ENCODE assay signal across 8 mouse cellular contexts in genomic region chr2:160646144-160646844, GRCm38 (mm10). TPM values are rescaled to one million over a fixed set of nuclear protein-coding genes. Genes with fewer than 3 reads are reported as not detected.
A peak's percentile ranks its signal among the peaks of the same experiment; 100 is the strongest.
DNase-seq lines count a peak whose midpoint lies in the region; ATAC-seq and TF ChIP-seq lines count a peak whose summit lies in the region.

No protein-coding gene starts in this region.

- H3K4me1 ChIP-seq in embryonic facial prominence, embryonic 11.5 days (ENCODE audit: control insufficient read depth, insufficient read depth, low read length), result no peaks in the 10 kb centered on the region
- peaks cover 17% of the 10 kb centered on the region for H3K4me1 ChIP-seq in heart, embryonic 12.5 days (replicated peaks)
- H3K4me1 ChIP-seq in kidney, embryonic 16.5 days (ENCODE audit: insufficient read depth, low read length), result peaks cover 24% of the 10 kb centered on the region
- H3K4me1 ChIP-seq in liver, embryonic 16.5 days (ENCODE audit: control insufficient read depth, low read depth, low read length), result peaks cover 21% of the 10 kb centered on the region
- peaks cover 18% of the 10 kb centered on the region for H3K4me1 ChIP-seq in neural tube, embryonic 12.5 days
- peaks cover 7% of the 10 kb centered on the region for H3K4me1 ChIP-seq in testis, adult 2 months (ENCODE audit: control insufficient read depth, insufficient read depth, low read length)

- no peaks in the 10 kb centered on the region for H3K9me3 ChIP-seq in embryonic facial prominence, embryonic 11.5 days (replicated peaks; ENCODE audit: control insufficient read depth, low read length)
- no peaks in the 10 kb centered on the region for H3K9me3 ChIP-seq in heart, embryonic 12.5 days (replicated peaks)
- no peaks in the 10 kb centered on the region for H3K9me3 ChIP-seq in kidney, embryonic 16.5 days (ENCODE audit: low read length)
- no peaks in the 10 kb centered on the region for H3K9me3 ChIP-seq in liver, embryonic 16.5 days (replicated peaks; ENCODE audit: control insufficient read depth, low read length)
- no peaks in the 10 kb centered on the region for H3K9me3 ChIP-seq in neural tube, embryonic 12.5 days

- H3K9ac ChIP-seq in embryonic facial prominence, embryonic 11.5 days (replicated peaks; ENCODE audit: low read length), result peak overlapping the region; percentile 100
- peak overlapping the region; percentile 97 for H3K9ac ChIP-seq in heart, embryonic 12.5 days
- peak overlapping the region; percentile 98 for H3K9ac ChIP-seq in kidney, embryonic 16.5 days (replicated peaks; ENCODE audit: low read length)
- peak overlapping the region; percentile 96 for H3K9ac ChIP-seq in liver, embryonic 16.5 days (ENCODE audit: low read depth, low read length)
- peak overlapping the region; percentile 99 for H3K9ac ChIP-seq in neural tube, embryonic 12.5 days

- H3K27me3 ChIP-seq in embryonic facial prominence, embryonic 11.5 days (ENCODE audit: control insufficient read depth, insufficient read depth, low read length), result no peaks in the 10 kb centered on the region
- H3K27me3 ChIP-seq in heart, embryonic 12.5 days (replicated peaks), result no peaks in the 10 kb centered on the region
- H3K27me3 ChIP-seq in kidney, embryonic 16.5 days (ENCODE audit: insufficient read depth, low read length), result no peaks in the 10 kb centered on the region
- no peaks in the 10 kb centered on the region for H3K27me3 ChIP-seq in liver, embryonic 16.5 days (ENCODE audit: control insufficient read depth, insufficient read depth, low read depth, low read length)
- H3K27me3 ChIP-seq in neural tube, embryonic 12.5 days (replicated peaks), result no peaks in the 10 kb centered on the region
- no peaks in the 10 kb centered on the region for H3K27me3 ChIP-seq in testis, adult 2 months (ENCODE audit: control insufficient read depth, insufficient read depth, low read length)

- peak overlapping the region; percentile 33 for H3K4me2 ChIP-seq in embryonic facial prominence, embryonic 11.5 days (ENCODE audit: low read depth, low read length)
- peak overlapping the region; percentile 53 for H3K4me2 ChIP-seq in heart, embryonic 12.5 days
- peak overlapping the region; percentile 78 for H3K4me2 ChIP-seq in kidney, embryonic 16.5 days (replicated peaks; ENCODE audit: low read depth, low read length)
- peak overlapping the region; percentile 52 for H3K4me2 ChIP-seq in liver, embryonic 16.5 days (ENCODE audit: low read depth, low read length)
- peak overlapping the region; percentile 81 for H3K4me2 ChIP-seq in neural tube, embryonic 12.5 days (replicated peaks)

- WGBS in embryonic facial prominence, embryonic 11.5 days, result under 1% methylated on average over 66 of the region's 76 CpGs
- WGBS in heart, embryonic 12.5 days, result under 1% methylated on average over 76 of the region's 76 CpGs
- under 1% methylated on average over 64 of the region's 76 CpGs for WGBS in kidney, embryonic 16.5 days
- 1% methylated on average over 73 of the region's 76 CpGs for WGBS in liver, embryonic 16.5 days (ENCODE audit: insufficient replicate concordance)
- under 1% methylated on average over 76 of the region's 76 CpGs for WGBS in neural tube, embryonic 12.5 days

- H3K36me3 ChIP-seq in embryonic facial prominence, embryonic 11.5 days (replicated peaks; ENCODE audit: control insufficient read depth, insufficient read depth, low read depth, low read length), result no peaks in the 10 kb centered on the region
- no peaks in the 10 kb centered on the region for H3K36me3 ChIP-seq in heart, embryonic 12.5 days
- H3K36me3 ChIP-seq in kidney, embryonic 16.5 days (ENCODE audit: insufficient read depth, low read length), result 0 out of 2 replicates have a peak, but pooled peaks cover 4% of the 10 kb centered on the region
- H3K36me3 ChIP-seq in liver, embryonic 16.5 days (ENCODE audit: control insufficient read depth, insufficient read depth), result no peaks in the 10 kb centered on the region
- no peaks in the 10 kb centered on the region for H3K36me3 ChIP-seq in neural tube, embryonic 12.5 days
- no peaks in the 10 kb centered on the region for H3K36me3 ChIP-seq in testis, adult 2 months (ENCODE audit: control insufficient read depth, insufficient read depth, low read length)

- H3K27ac ChIP-seq in embryonic facial prominence, embryonic 11.5 days (replicated peaks; ENCODE audit: low read depth, low read length), result peak overlapping the region; percentile 95
- peak overlapping the region; percentile 95 for H3K27ac ChIP-seq in heart, embryonic 12.5 days (ENCODE audit: poor library complexity, severe bottlenecking)
- peak overlapping the region; percentile 95 for H3K27ac ChIP-seq in kidney, embryonic 16.5 days (ENCODE audit: low read length)
- peak overlapping the region; percentile 97 for H3K27ac ChIP-seq in liver, embryonic 16.5 days (ENCODE audit: low read length)
- H3K27ac ChIP-seq in neural tube, embryonic 12.5 days, result peak overlapping the region; percentile 92
- peak overlapping the region; percentile 97 for H3K27ac ChIP-seq in testis, adult 2 months (ENCODE audit: control insufficient read depth, insufficient read depth, low read depth, low read length)

- H3K4me3 ChIP-seq in embryonic facial prominence, embryonic 11.5 days (ENCODE audit: low read depth, low read length), result peak overlapping the region; percentile 99
- H3K4me3 ChIP-seq in heart, embryonic 12.5 days, result peak overlapping the region; percentile 92
- peak overlapping the region; percentile 93 for H3K4me3 ChIP-seq in kidney, embryonic 16.5 days (ENCODE audit: low read length)
- H3K4me3 ChIP-seq in liver, embryonic 16.5 days (ENCODE audit: low read depth, low read length), result peak overlapping the region; percentile 81
- peak overlapping the region; percentile 100 for H3K4me3 ChIP-seq in neural tube, embryonic 12.5 days
- peak overlapping the region; percentile 94 for H3K4me3 ChIP-seq in testis, adult 2 months (ENCODE audit: control insufficient read depth, low read depth, low read length)

- DNase-seq in A20 (ENCODE audit: low read depth, low spot score), result peak; percentile 71
- peak; percentile 54 to 63 for DNase-seq in adrenal gland, adult 18-20 months (ENCODE audit: low spot score in 2 of 2)
- DNase-seq in embryonic facial prominence, embryonic 11.5 days (ENCODE audit: low spot score), result peak; percentile 63

- peak; percentile 66 for ATAC-seq in embryonic facial prominence, embryonic 11.5 days (replicated peaks; ENCODE audit: insufficient number of reproducible peaks, low FRiP score, low TSS enrichment, low read depth)
- ATAC-seq in heart, embryonic 12.5 days (ENCODE audit: insufficient number of reproducible peaks, low FRiP score), result peak; percentile 51
- peak; percentile 53 for ATAC-seq in kidney, embryonic 16.5 days (ENCODE audit: low FRiP score, low TSS enrichment)
- peak; percentile 32 for ATAC-seq in liver, embryonic 16.5 days (ENCODE audit: low read depth)
- peak; percentile 65 for ATAC-seq in neural tube, embryonic 12.5 days (ENCODE audit: low FRiP score, low read depth)

- TF ChIP-seq CTCF in testis, adult 2 months (IDR thresholded peaks at IDR 0.05; ENCODE audit: control insufficient read depth, insufficient read depth, insufficient replicate concordance, low read depth, low read length), result no peak

- TF ChIP-seq POLR2A in testis, adult 2 months (IDR thresholded peaks at IDR 0.05; ENCODE audit: control insufficient read depth, low read depth, low read length), result no peak

RNA-seq across cellular contexts. Expression of gene Top1, which starts 0.6 kb away (rescaled TPM):
- total RNA-seq in adrenal gland, adult 18-20 months (2021), result 100 to 1,000 TPM in 1 of 2 experiments, 10 to 100 TPM in 1; 83.5 to 105 TPM
- polyA plus RNA-seq in embryonic facial prominence, embryonic 11.5 days (2014; fragmentation: Nextera tagmentation; extraction: Ambion mirVana), result 99.6 and 113 TPM in 2 replicates
- 60.1 and 63.9 TPM in 2 replicates for polyA plus RNA-seq in heart, embryonic 12.5 days (2016; fragmentation: Nextera tagmentation; extraction: Ambion mirVana)
- 67.7 and 89.9 TPM in 2 replicates for polyA plus RNA-seq in kidney, embryonic 16.5 days (2015; fragmentation: Nextera tagmentation; extraction: Ambion mirVana)
- polyA plus RNA-seq in liver, embryonic 16.5 days (2015; fragmentation: Nextera tagmentation; extraction: Ambion mirVana), result 55.7 and 60.3 TPM in 2 replicates
- polyA plus RNA-seq in neural tube, embryonic 12.5 days (2016; fragmentation: Nextera tagmentation; extraction: Ambion mirVana), result 106 and 118 TPM in 2 replicates
- polyA plus RNA-seq in testis, adult 2 months (2012; rRNA removed), result 6.3 and 7.0 TPM in 2 replicates

Comparison
In these comparisons a context has a peak if more than half of its experiments do, and no peak if none do; other contexts are left out.
1. Peak in every context shown above with its lines: DNase-seq, ATAC-seq, H3K4me3 ChIP-seq and H3K27ac ChIP-seq.